Mouse (Mus musculus): Measurements from ENCODE around the gene Lrrd1. TPM values are rescaled to one million over a fixed set of nuclear protein-coding genes. Genes with fewer than 3 reads are reported as not detected.
"Not testable (repeated sequence)": the region's sequence is repeated elsewhere in the genome, so short reads cannot be mapped to it uniquely, and the experiment has no call there.

Lrrd1 gene
- total and polyA plus RNA-seq, 2 experiments from 2014 or later, result 0.14 TPM; not detected in 1

DNA sequence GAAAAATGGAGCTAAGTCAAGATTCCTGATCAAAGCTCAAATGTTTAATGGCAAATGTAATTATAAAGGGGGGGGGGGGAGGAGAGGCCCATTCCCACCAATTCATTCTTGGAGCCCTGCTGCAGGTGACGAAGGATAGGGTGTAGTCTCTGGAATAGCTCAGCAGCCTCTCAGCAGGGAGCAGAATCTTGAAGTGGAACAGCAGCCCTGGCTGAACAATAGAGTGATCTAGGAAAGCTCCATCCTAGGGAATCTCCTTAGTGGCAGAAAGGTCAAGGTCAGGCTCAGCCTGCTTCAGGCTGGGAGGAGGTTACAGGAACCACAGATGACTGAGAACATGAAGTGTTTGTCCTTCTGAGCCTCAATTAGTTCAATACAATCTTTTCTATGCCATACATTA is 27.4 kb downstream of the Lrrd1 start:
- Histone ChIP-seq H3K27ac (ENCODE audit: low read depth) (no peak overlapping the region), H3K27me3 (ENCODE audit: control insufficient read depth, insufficient read depth, low read length) (no peaks in the 10 kb centered on the region), H3K4me1 (ENCODE audit: control insufficient read depth, insufficient read depth) (no peaks in the 10 kb centered on the region), H3K36me3 (replicated peaks; ENCODE audit: control insufficient read depth, insufficient read depth, low read length) (no peaks in the 10 kb centered on the region), H3K9ac (replicated peaks; ENCODE audit: low read depth, low read length) (no peak overlapping the region), H3K4me2 (ENCODE audit: low read depth, low read length) (no peak overlapping the region), H3K9me3 (replicated peaks; ENCODE audit: control insufficient read depth, low read length) (no peaks in the 10 kb centered on the region), H3K4me3 (ENCODE audit: low read depth, low read length) (no peak overlapping the region)
- WGBS, result 64% methylated on average over 1 of the region's 1 CpGs
- ATAC-seq (ENCODE audit: insufficient read depth, low read depth) (no peak), DNase-seq (ENCODE audit: low spot score) (no peak)
- TF ChIP-seq EP300 (IDR thresholded peaks at IDR 0.05; ENCODE audit: low read depth) (no peak), CTCF (IDR thresholded peaks at IDR 0.05; ENCODE audit: low read depth) (no peak)

DNA sequence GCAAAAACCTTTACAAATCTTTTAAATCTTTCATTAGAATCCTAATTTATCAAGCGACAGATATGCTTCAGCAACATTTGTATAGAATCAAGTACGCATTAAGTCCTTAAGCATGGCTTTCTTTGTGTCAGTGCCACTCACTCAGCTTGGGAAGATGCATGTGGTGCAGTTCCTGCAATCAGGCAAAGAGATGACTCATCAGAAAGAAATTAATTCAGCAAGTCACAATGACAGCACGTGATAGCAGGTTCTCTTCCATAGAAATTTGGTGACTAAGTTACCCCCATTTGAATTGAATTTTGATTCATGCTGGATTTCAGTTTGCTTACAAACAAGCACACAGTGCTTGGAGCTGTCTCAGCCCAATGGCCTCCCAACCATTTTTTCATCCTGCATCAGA is 28.5 kb downstream of the Lrrd1 start:
- no peaks in the 10 kb centered on the region for H3K36me3 ChIP-seq (replicated peaks; ENCODE audit: control insufficient read depth, insufficient read depth, low read length)
- no peak for TF ChIP-seq CTCF (IDR thresholded peaks at IDR 0.05; ENCODE audit: low read depth)
- TF ChIP-seq EP300 (IDR thresholded peaks at IDR 0.05; ENCODE audit: low read depth), result no peak
- no peaks in the 10 kb centered on the region for H3K9me3 ChIP-seq (replicated peaks; ENCODE audit: control insufficient read depth, low read length)
- H3K9ac ChIP-seq (replicated peaks; ENCODE audit: low read depth, low read length), result no peak overlapping the region
- WGBS, result 63% methylated on average over 3 of the region's 3 CpGs
- no peak for ATAC-seq (ENCODE audit: insufficient read depth, low read depth)
- no peak overlapping the region for H3K4me2 ChIP-seq (ENCODE audit: low read depth, low read length)
- H3K27me3 ChIP-seq (ENCODE audit: control insufficient read depth, insufficient read depth, low read length), result no peaks in the 10 kb centered on the region
- H3K27ac ChIP-seq (ENCODE audit: low read depth), result no peak overlapping the region
- H3K4me3 ChIP-seq (ENCODE audit: low read depth, low read length), result no peak overlapping the region
- DNase-seq (ENCODE audit: low spot score), result no peak
- no peaks in the 10 kb centered on the region for H3K4me1 ChIP-seq (ENCODE audit: control insufficient read depth, insufficient read depth)

DNA sequence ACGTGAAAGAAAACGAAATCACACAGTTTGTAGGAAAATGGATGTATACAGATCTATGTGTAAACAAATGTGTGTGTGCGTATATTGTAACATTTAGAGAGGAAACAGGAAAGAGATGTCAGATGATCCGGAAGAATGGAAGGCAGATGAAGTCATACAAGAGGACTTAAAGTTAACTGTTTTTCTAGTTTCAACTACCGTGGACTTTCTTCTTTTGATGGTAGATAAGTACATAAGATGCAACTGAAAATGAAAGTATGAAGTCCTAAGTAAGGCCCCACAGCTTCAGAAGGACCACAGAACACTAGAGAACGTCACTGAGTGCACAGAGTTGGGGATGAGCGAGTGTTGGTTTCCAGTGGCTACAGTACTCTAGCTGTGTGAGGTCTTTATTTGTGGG is 41.9 kb downstream of the Lrrd1 start:
- not testable (repeated sequence) for H3K27me3 ChIP-seq (ENCODE audit: control insufficient read depth, insufficient read depth, low read length); DNase-seq (ENCODE audit: low spot score); ATAC-seq (ENCODE audit: insufficient read depth, low read depth); H3K9ac ChIP-seq (replicated peaks; ENCODE audit: low read depth, low read length); H3K4me1 ChIP-seq (ENCODE audit: control insufficient read depth, insufficient read depth); H3K27ac ChIP-seq (ENCODE audit: low read depth); H3K9me3 ChIP-seq (replicated peaks; ENCODE audit: control insufficient read depth, low read length); H3K36me3 ChIP-seq (replicated peaks; ENCODE audit: control insufficient read depth, insufficient read depth, low read length); H3K4me2 ChIP-seq (ENCODE audit: low read depth, low read length); H3K4me3 ChIP-seq (ENCODE audit: low read depth, low read length)
- WGBS, result 73% methylated on average over 7 of the region's 7 CpGs

DNA sequence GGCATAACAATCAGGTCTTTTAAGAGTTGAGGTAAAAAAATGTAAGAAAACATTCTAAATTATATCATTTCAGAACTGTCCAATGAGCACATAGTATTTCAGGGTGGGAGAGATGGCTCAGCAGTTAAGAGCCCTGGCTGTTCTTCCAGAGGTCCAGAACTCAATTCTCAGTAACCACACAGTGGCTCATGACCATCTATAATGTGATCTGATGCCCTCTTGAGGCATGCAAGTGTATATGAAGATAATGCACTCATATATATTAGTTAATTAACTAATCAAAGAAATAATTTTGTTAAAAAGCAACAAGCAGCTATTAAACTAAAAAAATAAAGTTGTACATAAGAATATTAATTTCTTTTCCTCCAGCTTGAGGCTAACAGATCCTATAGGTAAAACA is 44.2 kb downstream of the Lrrd1 start:
- Histone ChIP-seq H3K36me3 (replicated peaks; ENCODE audit: control insufficient read depth, insufficient read depth, low read length) (no peaks in the 10 kb centered on the region), H3K4me3 (ENCODE audit: low read depth, low read length) (no peak overlapping the region), H3K27me3 (ENCODE audit: control insufficient read depth, insufficient read depth, low read length) (no peaks in the 10 kb centered on the region), H3K4me2 (ENCODE audit: low read depth, low read length) (no peak overlapping the region), H3K4me1 (ENCODE audit: control insufficient read depth, insufficient read depth) (no peaks in the 10 kb centered on the region), H3K9ac (replicated peaks; ENCODE audit: low read depth, low read length) (no peak overlapping the region), H3K27ac (ENCODE audit: low read depth) (no peak overlapping the region), H3K9me3 (replicated peaks; ENCODE audit: control insufficient read depth, low read length) (no peaks in the 10 kb centered on the region)
- ATAC-seq (ENCODE audit: insufficient read depth, low read depth), result no peak
- TF ChIP-seq EP300 (IDR thresholded peaks at IDR 0.05; ENCODE audit: low read depth) (no peak), CTCF (IDR thresholded peaks at IDR 0.05; ENCODE audit: low read depth) (no peak)
- no peak for DNase-seq (ENCODE audit: low spot score)

DNA sequence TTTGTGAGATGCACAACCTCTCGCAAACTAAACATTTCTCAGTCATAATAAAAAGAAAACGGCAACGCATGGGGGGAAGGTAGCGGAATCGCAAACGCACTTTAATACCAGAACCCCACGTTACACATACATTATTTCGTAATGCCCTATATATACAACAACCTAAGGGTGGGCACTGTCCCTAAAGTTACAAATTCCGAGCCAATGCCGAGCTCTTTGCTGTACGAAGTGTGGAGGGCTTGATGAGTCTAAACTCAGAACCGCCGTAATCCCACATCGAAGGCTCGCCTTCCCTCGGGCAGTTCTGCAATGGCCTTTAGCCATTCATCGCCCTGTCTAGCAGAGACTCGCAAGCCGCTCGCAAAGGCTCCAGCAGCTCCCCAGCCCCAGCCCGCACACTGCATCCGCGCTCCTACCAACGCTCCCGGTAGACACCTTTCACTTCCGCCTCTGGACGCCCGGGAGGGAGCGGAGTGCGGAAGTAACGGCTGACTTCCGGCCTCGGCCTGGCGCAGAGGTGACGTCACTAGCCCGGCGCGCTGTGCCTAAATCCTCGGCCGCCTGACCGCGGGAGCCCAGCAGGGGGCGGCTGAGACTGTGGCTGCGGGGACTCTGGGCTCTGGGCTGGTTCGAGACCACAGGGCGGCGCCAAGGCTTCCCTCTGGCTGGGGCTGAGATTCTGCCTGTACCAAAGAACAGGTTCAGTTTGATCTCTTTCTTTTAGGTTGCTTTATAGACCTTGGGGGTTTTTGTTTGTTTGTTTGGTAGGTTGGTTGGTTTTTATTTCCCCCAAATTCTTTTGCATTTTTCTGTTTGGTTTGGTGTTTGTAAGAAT is 48.7 kb downstream of the Lrrd1 start, which contains the start of gene Mterf1a:
Gene Mterf1a (minus strand): TSS at position 475 of the 835 bp plus-strand sequence.
- peak; percentile 100 for ATAC-seq (ENCODE audit: insufficient read depth, low read depth)
- not testable (repeated sequence) for H3K9me3 ChIP-seq (replicated peaks; ENCODE audit: control insufficient read depth, low read length); DNase-seq (ENCODE audit: low spot score); H3K4me1 ChIP-seq (ENCODE audit: control insufficient read depth, insufficient read depth); H3K36me3 ChIP-seq (replicated peaks; ENCODE audit: control insufficient read depth, insufficient read depth, low read length); H3K27me3 ChIP-seq (ENCODE audit: control insufficient read depth, insufficient read depth, low read length); H3K27ac ChIP-seq (ENCODE audit: low read depth)
- peak within 1 kb of the TSS; percentile 70 for H3K4me2 ChIP-seq (ENCODE audit: low read depth, low read length)
- WGBS, result 0% methylated on average over 4 of the region's 47 CpGs
- H3K9ac ChIP-seq (replicated peaks; ENCODE audit: low read depth, low read length), result peak within 1 kb of the TSS; percentile 40; the same call in 1 of the 2 replicates
- peak within 1 kb of the TSS; percentile 49 for H3K4me3 ChIP-seq (ENCODE audit: low read depth, low read length)

DNA sequence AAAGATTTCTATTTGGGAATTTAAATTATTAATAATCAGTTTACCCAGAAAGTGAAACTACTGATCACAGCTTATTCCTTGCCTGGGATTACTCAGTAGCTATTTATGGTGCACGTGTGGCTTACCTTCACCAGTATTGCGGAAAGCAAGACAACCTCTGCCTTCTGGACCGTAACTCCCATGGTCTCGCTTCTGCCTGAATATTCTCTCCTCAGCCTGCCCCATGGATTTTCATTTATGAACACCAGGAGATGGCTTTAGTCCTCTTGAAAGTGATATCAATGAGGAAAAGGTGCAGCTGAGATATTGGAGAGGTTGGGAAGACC is 49.3 kb downstream of the Lrrd1 start:
- not testable (repeated sequence) for H3K9me3 ChIP-seq (replicated peaks; ENCODE audit: control insufficient read depth, low read length); H3K9ac ChIP-seq (replicated peaks; ENCODE audit: low read depth, low read length); H3K36me3 ChIP-seq (replicated peaks; ENCODE audit: control insufficient read depth, insufficient read depth, low read length); H3K4me1 ChIP-seq (ENCODE audit: control insufficient read depth, insufficient read depth); DNase-seq (ENCODE audit: low spot score); ATAC-seq (ENCODE audit: insufficient read depth, low read depth); H3K27ac ChIP-seq (ENCODE audit: low read depth); H3K27me3 ChIP-seq (ENCODE audit: control insufficient read depth, insufficient read depth, low read length); H3K4me2 ChIP-seq (ENCODE audit: low read depth, low read length)
- 0 out of 2 replicates have a peak overlapping the region, but pooled peaks have one; percentile 21 for H3K4me3 ChIP-seq (ENCODE audit: low read depth, low read length)
- 95% methylated on average over 4 of the region's 4 CpGs for WGBS

Data from heart, postnatal 0 days (tissue).